Mouse (Mus musculus): ENCODE data around the gene Map2k2.

DNA sequence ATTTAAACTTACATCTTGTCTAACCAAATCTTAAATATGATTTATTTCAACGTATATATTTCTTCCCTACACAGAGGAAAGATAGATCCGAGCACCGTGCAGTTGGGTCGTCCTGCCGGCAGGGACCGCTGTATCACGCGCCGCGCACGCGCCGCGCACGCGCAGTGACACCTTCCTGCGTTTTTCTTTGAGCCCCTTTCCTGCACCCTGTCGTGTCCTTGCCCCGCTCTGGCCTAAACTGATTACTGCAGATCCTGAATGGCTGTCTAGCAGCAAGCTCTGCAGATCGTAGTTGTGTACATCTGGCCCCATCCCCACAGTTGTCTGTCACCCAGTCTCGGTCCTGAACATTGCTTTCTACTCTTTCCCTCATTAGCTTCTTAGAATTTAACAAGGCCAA, 67.4 kb downstream of the Map2k2 start:
- no peak for TF ChIP-seq EP300 (IDR thresholded peaks at IDR 0.05; ENCODE audit: insufficient read depth, low read depth, low read length)
- TF ChIP-seq POLR2A (IDR thresholded peaks at IDR 0.05; ENCODE audit: insufficient read depth, low read length): no peak
